Mouse (Mus musculus) lung, embryonic 16.5 days (tissue): ENCODE data around the gene Agfg1. TPM values are rescaled to one million over a fixed set of nuclear protein-coding genes. Genes with fewer than 3 reads are reported as not detected.

Source experiments
- ATAC-seq: fragments of 200-750 bp; cut with Nextera tagmentation; 2 replicates; pipeline ENCODE4 v1.8.0; 2017; ENCODE audit warnings: low read depth, mild to moderate bottlenecking, moderate library complexity
- H3K27ac ChIP-seq: fragments of 300-500 bp; sonication (generic); 2 replicates; pipeline ENCODE4 v1.5.1; 2014; ENCODE audit warnings: mild to moderate bottlenecking, control low read depth, low read length
- H3K27me3 ChIP-seq: fragments of 300-500 bp; sonication (generic); 2 replicates; pipeline ENCODE4 v1.6.1; 2014; ENCODE audit warnings: low read depth, low read length, mixed read lengths; ENCODE audit not compliant: control insufficient read depth, insufficient read depth
- H3K36me3 ChIP-seq: fragments of 300-500 bp; sonication (generic); 2 replicates; pipeline ENCODE4 v1.6.1; 2014; ENCODE audit warnings: low read length; ENCODE audit not compliant: control insufficient read depth, insufficient read depth
- H3K4me1 ChIP-seq: fragments of 300-500 bp; sonication (generic); replicated peaks from 2 replicates; pipeline ENCODE4 v1.6.1; 2014; ENCODE audit warnings: low read length, mixed read lengths; ENCODE audit not compliant: control insufficient read depth, insufficient read depth
- H3K4me2 ChIP-seq: fragments of 300-500 bp; sonication (generic); 2 replicates; pipeline ENCODE4 v1.6.1; 2014; ENCODE audit warnings: low read depth, low read length, control low read depth
- H3K4me3 ChIP-seq: fragments of 300-500 bp; sonication (generic); 2 replicates; pipeline ENCODE4 v1.5.1; 2014; ENCODE audit warnings: mild to moderate bottlenecking, low read length, control low read depth
- H3K9ac ChIP-seq: fragments of 300-500 bp; sonication (generic); 2 replicates; pipeline ENCODE4 v1.6.1; 2014; ENCODE audit warnings: low read length, control low read depth
- H3K9me3 ChIP-seq: fragments of 300-500 bp; sonication (generic); 2 replicates; pipeline ENCODE4 v1.6.1; 2016; ENCODE audit warnings: low read length; ENCODE audit not compliant: control insufficient read depth
- WGBS: fragments of 180-500 bp; shearing (Covaris S2); extraction: QIAGEN DNeasy Blood & Tissue Kit; methylation state at CpG from one replicate; pipeline ENCODE4 v1.1.7; 2014; 5-methylcytosine and 5-hydroxymethylcytosine counted together
- polyA plus RNA-seq: library from polyadenylated mRNA; unstranded; fragments of >200 nt; fragmentation: Nextera tagmentation; extraction: Ambion mirVana; gene quantifications from 2 replicates; pipeline ENCODE4 v1.2.1, GENCODE M21; 2015

Gene Agfg1
- polyA plus RNA-seq, 1 experiment from 2014 or later = 30.8 TPM

GRCm38 (mm10) chr1:82819366-82819765 lies 19.9 kb upstream of the Agfg1 start:
- ATAC-seq = no peak
- 58% methylated on average over 10 of the region's 10 CpGs for WGBS
- Histone ChIP-seq H3K4me3 (no peak overlapping the region), H3K9ac (no peak overlapping the region), H3K27me3 (no peaks in the 10 kb centered on the region), H3K36me3 (no peaks in the 10 kb centered on the region), H3K4me1 (peaks cover 7% of the 10 kb centered on the region; the same call in 1 of the 2 replicates), H3K27ac (no peak overlapping the region), H3K4me2 (no peak overlapping the region), H3K9me3 (no peaks in the 10 kb centered on the region)

GRCm38 (mm10) chr1:82820179-82820578 lies 19.1 kb upstream of the Agfg1 start:
- peak overlapping the region; percentile 13; the same call in 1 of the 2 replicates for H3K4me3 ChIP-seq
- no peaks in the 10 kb centered on the region for H3K27me3 ChIP-seq
- peak overlapping the region; percentile 39 for H3K9ac ChIP-seq
- no peaks in the 10 kb centered on the region for H3K36me3 ChIP-seq
- WGBS = 34% methylated on average over 15 of the region's 15 CpGs
- peaks cover 7% of the 10 kb centered on the region; the same call in 1 of the 2 replicates for H3K4me1 ChIP-seq
- no peaks in the 10 kb centered on the region for H3K9me3 ChIP-seq
- peak overlapping the region; percentile 18; the same call in 1 of the 2 replicates for H3K4me2 ChIP-seq
- ATAC-seq = peak; percentile 60; the same call in 1 of the 2 replicates
- no peak overlapping the region for H3K27ac ChIP-seq

GRCm38 (mm10) chr1:82820626-82821186 lies 18.6 kb upstream of the Agfg1 start:
- H3K27ac ChIP-seq = no peak overlapping the region
- ATAC-seq = no peak
- H3K4me2 ChIP-seq = no peak overlapping the region; the same call in 1 of the 2 replicates
- no peaks in the 10 kb centered on the region for H3K36me3 ChIP-seq
- H3K9ac ChIP-seq = peak overlapping the region; percentile 39
- no peaks in the 10 kb centered on the region for H3K27me3 ChIP-seq
- WGBS = 79% methylated on average over 3 of the region's 3 CpGs
- H3K4me1 ChIP-seq = peaks cover 7% of the 10 kb centered on the region; the same call in 1 of the 2 replicates
- H3K9me3 ChIP-seq = no peaks in the 10 kb centered on the region
- no peak overlapping the region; the same call in 1 of the 2 replicates for H3K4me3 ChIP-seq

GRCm38 (mm10) chr1:82821846-82822245 lies 17.4 kb upstream of the Agfg1 start:
- H3K9ac ChIP-seq = no peak overlapping the region
- H3K4me2 ChIP-seq = no peak overlapping the region
- H3K36me3 ChIP-seq = no peaks in the 10 kb centered on the region
- 72% methylated on average over 3 of the region's 3 CpGs for WGBS
- no peaks in the 10 kb centered on the region for H3K9me3 ChIP-seq
- H3K27me3 ChIP-seq = no peaks in the 10 kb centered on the region
- no peak for ATAC-seq
- H3K4me1 ChIP-seq = peaks cover 7% of the 10 kb centered on the region; the same call in 1 of the 2 replicates
- no peak overlapping the region for H3K4me3 ChIP-seq
- no peak overlapping the region for H3K27ac ChIP-seq

GRCm38 (mm10) chr1:82824147-82824546 lies 15.1 kb upstream of the Agfg1 start:
- Histone ChIP-seq H3K4me2 (no peak overlapping the region), H3K27ac (no peak overlapping the region), H3K4me3 (no peak overlapping the region), H3K9me3 (no peaks in the 10 kb centered on the region), H3K36me3 (no peaks in the 10 kb centered on the region), H3K4me1 (peaks cover 7% of the 10 kb centered on the region; the same call in 1 of the 2 replicates), H3K27me3 (no peaks in the 10 kb centered on the region), H3K9ac (no peak overlapping the region)
- WGBS = 76% methylated on average over 6 of the region's 6 CpGs
- no peak for ATAC-seq

- Histone ChIP-seq H3K9ac (no peak overlapping the region), H3K27me3 (no peaks in the 10 kb centered on the region), H3K36me3 (no peaks in the 10 kb centered on the region), H3K4me1 (peaks cover 2% of the 10 kb centered on the region; the same call in 1 of the 2 replicates), H3K27ac (no peak overlapping the region), H3K9me3 (no peaks in the 10 kb centered on the region), H3K4me2 (no peak overlapping the region), H3K4me3 (no peak overlapping the region)
- ATAC-seq = no peak
- 76% methylated on average over 2 of the region's 2 CpGs for WGBS
Observed at GRCm38 (mm10) chr1:82825256-82825655, 14.0 kb upstream of the Agfg1 start.

- no peaks in the 10 kb centered on the region for H3K9me3 ChIP-seq
- H3K4me3 ChIP-seq = no peak overlapping the region
- no peak overlapping the region for H3K4me2 ChIP-seq
- 84% methylated on average over 7 of the region's 7 CpGs for WGBS
- H3K9ac ChIP-seq = no peak overlapping the region
- no peaks in the 10 kb centered on the region for H3K4me1 ChIP-seq
- no peaks in the 10 kb centered on the region for H3K27me3 ChIP-seq
- H3K36me3 ChIP-seq = no peaks in the 10 kb centered on the region
- no peak overlapping the region for H3K27ac ChIP-seq
- no peak for ATAC-seq
Observed at GRCm38 (mm10) chr1:82825783-82826182, 13.5 kb upstream of the Agfg1 start.

- Histone ChIP-seq H3K4me2 (no peak overlapping the region), H3K4me1 (no peaks in the 10 kb centered on the region), H3K27me3 (no peaks in the 10 kb centered on the region), H3K9me3 (no peaks in the 10 kb centered on the region), H3K4me3 (no peak overlapping the region), H3K36me3 (no peaks in the 10 kb centered on the region), H3K27ac (no peak overlapping the region), H3K9ac (no peak overlapping the region)
- WGBS = 33% methylated on average over 5 of the region's 5 CpGs
- no peak for ATAC-seq
Observed at GRCm38 (mm10) chr1:82826911-82827310, 12.4 kb upstream of the Agfg1 start.

GRCm38 (mm10) chr1:82830771-82831170 lies 8.5 kb upstream of the Agfg1 start:
- Histone ChIP-seq H3K4me3 (no peak overlapping the region), H3K9me3 (no peaks in the 10 kb centered on the region), H3K4me2 (no peak overlapping the region), H3K4me1 (no peaks in the 10 kb centered on the region), H3K27me3 (no peaks in the 10 kb centered on the region), H3K9ac (no peak overlapping the region), H3K36me3 (no peaks in the 10 kb centered on the region), H3K27ac (no peak overlapping the region)
- WGBS = 82% methylated on average over 1 of the region's 1 CpGs
- no peak for ATAC-seq
